Mouse (Mus musculus) telencephalon, adult 2 months (tissue): Measurements from ENCODE around the gene Bag5.
"Not testable (repeated sequence)": the region's sequence is repeated elsewhere in the genome, so short reads cannot be mapped to it uniquely, and the experiment has no call there.

Experiments used
- DNase-seq: peaks from one replicate; pipeline ENCODE4 v3.0.0-alpha.2; 2011; ENCODE audit warnings: low read depth, low spot score

Gene Bag5

GRCm38 (mm10) chr12:111736676-111737075, 23.6 kb upstream of the Bag5 start:
- not testable (repeated sequence) for DNase-seq

GRCm38 (mm10) chr12:111734912-111735311, 21.9 kb upstream of the Bag5 start:
- DNase-seq = no peak

GRCm38 (mm10) chr12:111732921-111733320, 19.9 kb upstream of the Bag5 start:
- DNase-seq = no peak

GRCm38 (mm10) chr12:111731822-111732807, 19.1 kb upstream of the Bag5 start:
- peak; percentile 82 for DNase-seq

- DNase-seq = no peak
Measured at GRCm38 (mm10) chr12:111727956-111728355, 14.9 kb upstream of the Bag5 start.

GRCm38 (mm10) chr12:111726122-111726463, 13.0 kb upstream of the Bag5 start:
- DNase-seq = peak; percentile 79

GRCm38 (mm10) chr12:111725338-111726121, 12.5 kb upstream of the Bag5 start:
- DNase-seq = peak; percentile 92

GRCm38 (mm10) chr12:111724638-111725337, 11.7 kb upstream of the Bag5 start:
- no peak for DNase-seq

GRCm38 (mm10) chr12:111722654-111723053, 9.6 kb upstream of the Bag5 start:
- no peak for DNase-seq

- no peak for DNase-seq
Measured at GRCm38 (mm10) chr12:111720222-111720621, 7.2 kb upstream of the Bag5 start.

- no peak for DNase-seq
Measured at GRCm38 (mm10) chr12:111718656-111719055, 5.6 kb upstream of the Bag5 start.

- no peak for DNase-seq
Measured at GRCm38 (mm10) chr12:111716505-111716904, 3.4 kb upstream of the Bag5 start.

GRCm38 (mm10) chr12:111713880-111714279, 823 bp upstream of the Bag5 start:
- not testable (repeated sequence) for DNase-seq

- DNase-seq = no peak
Measured at GRCm38 (mm10) chr12:111712476-111712875, 581 bp downstream of the Bag5 start.

GRCm38 (mm10) chr12:111710091-111710490, 3.0 kb downstream of the Bag5 start:
- no peak for DNase-seq

- no peak for DNase-seq
Measured at GRCm38 (mm10) chr12:111708181-111708580, 4.9 kb downstream of the Bag5 start.

- no peak for DNase-seq
Measured at GRCm38 (mm10) chr12:111705186-111705973, 7.7 kb downstream of the Bag5 start.

GRCm38 (mm10) chr12:111704609-111705008, 8.4 kb downstream of the Bag5 start:
- no peak for DNase-seq

GRCm38 (mm10) chr12:111703301-111703700, 9.8 kb downstream of the Bag5 start:
- DNase-seq = no peak

GRCm38 (mm10) chr12:111700920-111701458, 12.1 kb downstream of the Bag5 start:
- DNase-seq = peak; percentile 84

- DNase-seq = peak; percentile 82
Measured at GRCm38 (mm10) chr12:111699542-111699941, 13.5 kb downstream of the Bag5 start.
